ENCODE assay signal across 13 mouse cellular contexts in genomic region chr17:4806051-4806450, GRCm38 (mm10).
DNase-seq lines count a peak whose midpoint lies in the region; ATAC-seq and TF ChIP-seq lines count a peak whose summit lies in the region.
"Had no signal": no experiment of that assay in that cellular context is flagged by ENCODE, and none has a peak within 500 bp of the region (broad histone marks: within the 10 kb centered on the region; RNA-seq: fewer than 3 reads in every experiment).

No protein-coding gene starts in this region.

- no peak for TF ChIP-seq CTCF in kidney, adult 2 months (conservative IDR thresholded peaks at IDR 0.05; ENCODE audit: insufficient read depth, insufficient read length, low read depth, low read length)

- no peak overlapping the region for H3K4me3 ChIP-seq in kidney, adult 2 months (ENCODE audit: insufficient read depth, low read depth, low read length)
- no peak overlapping the region for H3K4me3 ChIP-seq in kidney, embryonic 14.5 days (ENCODE audit: low read length)
- H3K4me3 ChIP-seq in hindbrain, embryonic 16.5 days (ENCODE audit: low read length), result no peak overlapping the region
- H3K4me3 ChIP-seq: heart, embryonic 13.5 days; limb, embryonic 13.5 days; neural tube, embryonic 12.5 days had no signal

- no peak overlapping the region for H3K27ac ChIP-seq in kidney, adult 2 months (ENCODE audit: insufficient read depth, low read depth, low read length)
- H3K27ac ChIP-seq in kidney, embryonic 14.5 days (ENCODE audit: low read depth, low read length), result no peak overlapping the region
- H3K27ac ChIP-seq in hindbrain, embryonic 16.5 days (ENCODE audit: low read depth, low read length), result no peak overlapping the region
- H3K27ac ChIP-seq: heart, embryonic 13.5 days; limb, embryonic 13.5 days; neural tube, embryonic 12.5 days had no signal

- no peak for TF ChIP-seq POLR2A in kidney, adult 2 months (IDR thresholded peaks at IDR 0.05; ENCODE audit: low read depth, low read length)

- H3K27me3 ChIP-seq in kidney, adult 2 months (replicated peaks; ENCODE audit: control insufficient read depth, insufficient read depth, low read length), result no peaks in the 10 kb centered on the region
- H3K27me3 ChIP-seq in kidney, embryonic 14.5 days (ENCODE audit: control insufficient read depth, insufficient read depth, low read length), result no peaks in the 10 kb centered on the region
- no peaks in the 10 kb centered on the region for H3K27me3 ChIP-seq in hindbrain, embryonic 16.5 days (replicated peaks; ENCODE audit: control insufficient read depth, insufficient read depth, low read length)
- H3K27me3 ChIP-seq: heart, embryonic 13.5 days; neural tube, embryonic 12.5 days had no signal

- peak; percentile 57 for DNase-seq in kidney, adult 2 months
- peak; percentile 78 for DNase-seq in adrenal gland, postnatal 25 days
- DNase-seq in kidney, adult 9 months, result peak; percentile 57
- DNase-seq in ovary, adult 18-20 months (ENCODE audit: low spot score), result peak; percentile 78
- DNase-seq in Muller cell, postnatal 12 days (ENCODE audit: inconsistent ontology term), result no peak
- DNase-seq in spleen, postnatal 10 days (ENCODE audit: low spot score in 2 of 2), result no peak
- DNase-seq: cerebellum, adult 9-11 months had no signal

- H3K4me2 ChIP-seq in kidney, embryonic 14.5 days (replicated peaks; ENCODE audit: low read depth, low read length), result no peak overlapping the region
- H3K4me2 ChIP-seq in hindbrain, embryonic 16.5 days (ENCODE audit: low read length), result no peak overlapping the region
- H3K4me2 ChIP-seq: heart, embryonic 13.5 days; limb, embryonic 13.5 days; neural tube, embryonic 12.5 days had no signal

- H3K9ac ChIP-seq in kidney, embryonic 14.5 days (ENCODE audit: low read depth, low read length), result no peak overlapping the region
- H3K9ac ChIP-seq in hindbrain, embryonic 16.5 days (ENCODE audit: low read depth, low read length), result no peak overlapping the region
- H3K9ac ChIP-seq: heart, embryonic 13.5 days; limb, embryonic 13.5 days; neural tube, embryonic 12.5 days had no signal

- H3K36me3 ChIP-seq in kidney, adult 2 months (ENCODE audit: control insufficient read depth, insufficient read depth, low read length), result no peaks in the 10 kb centered on the region
- H3K36me3 ChIP-seq in kidney, embryonic 14.5 days (ENCODE audit: control insufficient read depth, insufficient read depth, low read length), result no peaks in the 10 kb centered on the region
- H3K36me3 ChIP-seq in hindbrain, embryonic 16.5 days (ENCODE audit: control insufficient read depth, insufficient read depth, low read length), result no peaks in the 10 kb centered on the region
- H3K36me3 ChIP-seq: heart, embryonic 13.5 days; limb, embryonic 13.5 days; neural tube, embryonic 12.5 days had no signal

- no peak for ATAC-seq in kidney, embryonic 14.5 days (ENCODE audit: low FRiP score, low TSS enrichment)
- ATAC-seq in hindbrain, embryonic 16.5 days, result no peak
- ATAC-seq: intestine, embryonic 16.5 days had no signal

- H3K4me1 ChIP-seq in kidney, adult 2 months (ENCODE audit: control insufficient read depth, insufficient read depth, low read length), result peaks cover 4% of the 10 kb centered on the region; the same call in 1 of the 2 replicates
- no peaks in the 10 kb centered on the region for H3K4me1 ChIP-seq in kidney, embryonic 14.5 days (ENCODE audit: control insufficient read depth, insufficient read depth, low read length)
- no peaks in the 10 kb centered on the region for H3K4me1 ChIP-seq in hindbrain, embryonic 16.5 days (ENCODE audit: control insufficient read depth, insufficient read depth, low read depth, low read length)
- H3K4me1 ChIP-seq: heart, embryonic 13.5 days; neural tube, embryonic 12.5 days had no signal

- H3K9me3 ChIP-seq in kidney, embryonic 14.5 days (ENCODE audit: control insufficient read depth, low read length), result no peaks in the 10 kb centered on the region
- no peaks in the 10 kb centered on the region for H3K9me3 ChIP-seq in hindbrain, embryonic 16.5 days (ENCODE audit: control insufficient read depth, low read length)
- H3K9me3 ChIP-seq: heart, embryonic 13.5 days; limb, embryonic 13.5 days; neural tube, embryonic 12.5 days had no signal

- 40% methylated on average over 5 of the region's 5 CpGs for WGBS in kidney, adult 2 months
- 41% methylated on average over 5 of the region's 5 CpGs for WGBS in kidney, embryonic 14.5 days
- WGBS in hindbrain, embryonic 16.5 days, result 49% methylated on average over 5 of the region's 5 CpGs

Comparison
In these comparisons a context has a peak if more than half of its experiments do, and no peak if none do; other contexts are left out.
1. DNase-seq: peak in kidney, adult 2 months (single experiment), adrenal gland, postnatal 25 days (single experiment), kidney, adult 9 months (single experiment) and ovary, adult 18-20 months (single experiment); none in Muller cell, postnatal 12 days (single experiment) and spleen, postnatal 10 days (0 of 2).